Mouse (Mus musculus) CH12.LX (cell line): ENCODE data around the gene Odf2l.

Experiments used
- CTCF ChIP-seq, 2 experiments: IDR thresholded peaks in 1 of 2; conservative IDR thresholded peaks in 1 of 2; 2 replicates each; pipeline ENCODE4 v1.5.1; 2011 to 2012; ENCODE audit warnings: low read depth in 2 of 2, low read length in 2 of 2, improper control_type of control experiment in 1 of 2, inconsistent platforms in 1 of 2, mild to moderate bottlenecking in 1 of 2, moderate library complexity in 1 of 2
- IRF4 ChIP-seq: IDR thresholded peaks from 2 replicates; pipeline ENCODE4 v1.6.1; 2014; ENCODE audit warnings: low read depth, mild to moderate bottlenecking, inconsistent platforms, low read length, improper control_type of control experiment
- POLR2A ChIP-seq: IDR thresholded peaks from 2 replicates; pipeline ENCODE4 v1.6.1; 2011; ENCODE audit warnings: low read depth, mild to moderate bottlenecking, improper control_type of control experiment, low read length

- TF ChIP-seq IRF4: peak; percentile 63
- no peak for TF ChIP-seq CTCF (conservative IDR thresholded peaks at IDR 0.05 in 1 of 2, IDR thresholded peaks at IDR 0.05 in 1 of 2; ENCODE audit: low read depth in 2 of 2, low read length in 2 of 2)
- no peak for TF ChIP-seq POLR2A
Measured at GRCm38 (mm10) chr3:145086180-145086579, 32.2 kb upstream of the Odf2l start.
